Mouse (Mus musculus) left cerebral cortex, adult 11 months (tissue): ENCODE data around the gene Tmem163.

ENCODE experiments used
- DNase-seq: peaks from one replicate; pipeline ENCODE4 v3.0.0; 2022; ENCODE audit warnings: low spot score

Gene Tmem163

GRCm38 (mm10) chr1:127642976-127643769 lies 36.2 kb downstream of the Tmem163 start:
- no peak for DNase-seq

- no peak for DNase-seq
These were observed 41.4 kb downstream of the Tmem163 start for GRCm38 (mm10) chr1:127637917-127638316.

GRCm38 (mm10) chr1:127627151-127627550 lies 52.2 kb downstream of the Tmem163 start:
- DNase-seq, result no peak

GRCm38 (mm10) chr1:127625577-127626362 lies 53.6 kb downstream of the Tmem163 start:
- no peak for DNase-seq

- no peak for DNase-seq
These were observed 57.0 kb downstream of the Tmem163 start for GRCm38 (mm10) chr1:127622349-127622748.

GRCm38 (mm10) chr1:127619036-127619435 lies 60.3 kb downstream of the Tmem163 start:
- no peak for DNase-seq

- DNase-seq, result no peak
These were observed 69.0 kb downstream of the Tmem163 start for GRCm38 (mm10) chr1:127610378-127610777.

GRCm38 (mm10) chr1:127609814-127610213 lies 69.5 kb downstream of the Tmem163 start:
- DNase-seq, result no peak

GRCm38 (mm10) chr1:127608326-127608725 lies 71.0 kb downstream of the Tmem163 start:
- no peak for DNase-seq

- no peak for DNase-seq
These were observed 75.4 kb downstream of the Tmem163 start for GRCm38 (mm10) chr1:127603697-127604631.

- DNase-seq, result no peak
These were observed 83.2 kb downstream of the Tmem163 start for GRCm38 (mm10) chr1:127596143-127596542.

- no peak for DNase-seq
These were observed 83.6 kb downstream of the Tmem163 start for GRCm38 (mm10) chr1:127595735-127596134.

- DNase-seq, result no peak
These were observed 89.8 kb downstream of the Tmem163 start for GRCm38 (mm10) chr1:127589542-127589941.

- DNase-seq, result no peak
These were observed 92.3 kb downstream of the Tmem163 start for GRCm38 (mm10) chr1:127587071-127587470.

- no peak for DNase-seq
These were observed 93.2 kb downstream of the Tmem163 start for GRCm38 (mm10) chr1:127586156-127586555.

GRCm38 (mm10) chr1:127577981-127578380 lies 101.4 kb downstream of the Tmem163 start:
- DNase-seq, result no peak

- no peak for DNase-seq
These were observed 102.3 kb downstream of the Tmem163 start for GRCm38 (mm10) chr1:127577083-127577482.

- no peak for DNase-seq
These were observed 102.8 kb downstream of the Tmem163 start for GRCm38 (mm10) chr1:127576563-127576962.

GRCm38 (mm10) chr1:127576143-127576542 lies 103.2 kb downstream of the Tmem163 start:
- DNase-seq, result no peak

GRCm38 (mm10) chr1:127575692-127576091 lies 103.7 kb downstream of the Tmem163 start:
- DNase-seq, result no peak

- DNase-seq, result no peak
These were observed 106.2 kb downstream of the Tmem163 start for GRCm38 (mm10) chr1:127573186-127573585.

GRCm38 (mm10) chr1:127568641-127569040 lies 110.7 kb downstream of the Tmem163 start:
- no peak for DNase-seq
